Mouse (Mus musculus) ovary, postnatal 14 days (tissue): ENCODE measurements at regions not wholly inside any gene's neighbourhood (a gene's known extent, or its start where the extent isn't known, plus 50 kb on each side); places are given as distances from the start of the nearest gene placed in this dataset.

Source experiments
- DNase-seq: peaks from one replicate; pipeline ENCODE4 v3.0.0; 2022; ENCODE audit warnings: low spot score

GRCm38 (mm10) chr5:111659229-111659628, 74.5 kb upstream of the Gm26897 start:
- DNase-seq: no peak

- no peak for DNase-seq
Observed at GRCm38 (mm10) chr5:111660447-111660846, 73.3 kb upstream of the Gm26897 start.

GRCm38 (mm10) chr5:111660968-111661367, 72.8 kb upstream of the Gm26897 start:
- DNase-seq: no peak

GRCm38 (mm10) chr5:111661971-111662370, 71.8 kb upstream of the Gm26897 start:
- DNase-seq: no peak

DNA sequence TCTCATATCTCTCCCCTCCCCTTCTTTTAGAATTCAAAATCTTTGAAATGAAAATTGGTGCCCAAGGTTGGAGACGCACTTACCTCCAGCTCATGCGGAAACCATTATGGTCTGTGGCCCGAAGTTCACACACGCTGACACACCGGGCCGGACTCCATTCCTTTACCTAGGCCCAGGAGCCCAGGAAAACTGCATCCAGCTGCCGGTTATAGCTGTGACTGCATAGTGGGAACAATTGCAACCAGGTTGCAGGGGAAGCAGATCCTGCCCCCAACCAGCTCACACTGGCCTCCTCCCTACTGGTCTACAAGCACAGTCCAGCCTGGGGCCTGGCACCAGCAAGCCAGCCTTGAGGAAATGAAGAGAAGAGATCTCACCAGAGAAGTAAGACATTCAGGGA, 69.9 kb upstream of the Gm26897 start:
- DNase-seq: no peak

DNA sequence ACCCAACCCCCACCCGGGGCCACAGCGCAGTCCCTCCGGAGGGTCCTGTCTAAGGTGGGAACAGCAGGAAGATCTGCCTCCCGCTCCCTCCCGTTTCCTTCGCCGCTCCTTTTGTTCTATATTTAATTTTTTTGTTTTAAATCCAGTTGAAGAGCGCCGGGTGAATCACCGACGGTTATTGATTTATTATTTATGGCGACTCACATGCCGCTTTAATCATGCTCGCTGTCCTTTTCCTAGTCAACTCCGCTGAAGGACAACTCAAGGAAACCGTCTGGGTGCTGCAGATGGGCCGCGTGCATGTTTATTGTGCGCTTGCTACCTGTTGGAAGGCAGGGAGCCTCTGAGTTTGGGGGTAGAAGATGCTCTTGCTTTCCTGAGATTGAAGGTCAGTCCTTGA, 68.3 kb upstream of the Gm26897 start:
- no peak for DNase-seq

- DNase-seq: no peak
Observed at GRCm38 (mm10) chr5:111666007-111666406, 67.7 kb upstream of the Gm26897 start.

GRCm38 (mm10) chr5:111667901-111668300, 65.8 kb upstream of the Gm26897 start:
- DNase-seq: no peak

DNA sequence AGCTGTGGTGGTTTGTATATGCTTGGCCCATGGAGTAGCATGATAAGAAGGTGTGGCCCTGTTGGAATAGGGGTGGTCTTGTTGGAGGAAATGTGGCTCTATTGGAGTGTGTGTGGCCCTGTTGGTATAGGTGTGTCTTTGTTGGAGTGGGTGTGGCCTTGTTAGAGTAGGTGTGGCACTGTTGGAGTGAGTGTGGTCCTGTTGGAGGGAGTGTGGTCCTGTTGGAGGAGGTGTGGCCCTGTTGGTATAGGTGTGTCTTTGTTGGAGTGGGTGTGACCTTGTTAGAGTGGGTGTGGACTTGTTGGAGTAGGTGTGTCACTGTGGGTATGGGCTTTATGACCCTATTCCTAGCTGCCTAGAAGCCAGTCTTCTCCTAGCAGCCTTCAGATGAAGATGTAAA, 64.6 kb upstream of the Gm26897 start:
- no peak for DNase-seq

DNA sequence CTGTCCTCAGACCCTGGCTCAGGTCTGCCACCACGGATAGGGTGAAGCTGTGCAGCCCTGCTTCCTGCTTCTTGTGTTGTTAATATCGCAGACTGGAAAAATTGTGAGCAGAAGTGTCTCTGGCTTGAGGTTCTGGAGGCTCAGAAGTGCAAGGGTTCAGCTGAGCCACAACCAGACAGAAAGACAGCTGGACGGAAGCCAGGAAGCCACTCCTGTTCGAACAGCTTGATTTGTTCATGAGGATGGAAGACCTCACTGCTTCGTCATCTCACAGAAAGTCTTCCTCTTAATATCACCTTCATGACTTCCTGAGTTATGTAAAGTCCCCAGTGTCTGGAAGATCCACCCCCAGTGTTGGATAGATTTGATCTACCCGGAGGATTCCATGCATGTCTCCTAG, 62.0 kb upstream of the Gm26897 start:
- no peak for DNase-seq

GRCm38 (mm10) chr5:111674976-111675672, 58.6 kb upstream of the Gm26897 start:
- no peak for DNase-seq

DNA sequence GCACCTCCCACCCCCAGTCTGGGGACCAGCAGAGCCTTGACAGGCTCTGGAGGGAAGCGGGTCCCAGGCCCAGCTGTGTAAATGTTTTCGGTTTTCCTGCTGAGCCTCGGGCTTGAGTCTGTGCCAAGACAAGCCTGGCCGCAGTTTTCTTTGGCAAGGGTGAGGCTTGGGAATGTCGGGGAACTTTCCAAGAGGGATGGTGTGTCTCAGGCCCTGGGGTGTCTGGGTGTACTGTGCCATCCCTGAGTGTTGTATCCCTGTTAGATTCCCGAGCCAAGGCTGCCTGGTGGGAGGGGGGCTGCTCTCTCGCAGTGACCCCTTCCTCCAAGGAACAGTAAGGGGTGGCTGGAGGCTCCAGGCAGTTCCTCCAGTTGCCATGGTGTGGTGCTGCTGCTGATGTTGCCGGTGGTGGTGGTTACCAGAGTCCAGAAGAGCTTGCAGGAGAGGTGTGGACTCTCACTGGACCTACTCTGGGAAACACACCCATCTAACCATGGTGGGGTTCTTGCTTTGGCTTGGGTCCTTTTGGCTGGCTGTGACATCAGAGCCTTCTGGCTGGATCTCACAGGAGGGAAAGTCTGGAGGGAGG, 58.0 kb upstream of the Gm26897 start:
- peak; percentile 78 for DNase-seq

GRCm38 (mm10) chr5:111677847-111678311, 55.8 kb upstream of the Gm26897 start:
- no peak for DNase-seq

GRCm38 (mm10) chr5:111678496-111678895, 55.2 kb upstream of the Gm26897 start:
- no peak for DNase-seq

- DNase-seq: no peak
Observed at GRCm38 (mm10) chr5:111681362-111682028, 52.2 kb upstream of the Gm26897 start.

GRCm38 (mm10) chr5:111682899-111683298, 50.8 kb upstream of the Gm26897 start:
- peak; percentile 30 for DNase-seq
